Mouse (Mus musculus): Measurements from ENCODE around the gene Serp2. TPM values are rescaled to one million over a fixed set of nuclear protein-coding genes. Genes with fewer than 3 reads are reported as not detected.

Serp2 gene
- polyA plus RNA-seq, 1 experiment from 2014 or later = 12.7 TPM

DNA sequence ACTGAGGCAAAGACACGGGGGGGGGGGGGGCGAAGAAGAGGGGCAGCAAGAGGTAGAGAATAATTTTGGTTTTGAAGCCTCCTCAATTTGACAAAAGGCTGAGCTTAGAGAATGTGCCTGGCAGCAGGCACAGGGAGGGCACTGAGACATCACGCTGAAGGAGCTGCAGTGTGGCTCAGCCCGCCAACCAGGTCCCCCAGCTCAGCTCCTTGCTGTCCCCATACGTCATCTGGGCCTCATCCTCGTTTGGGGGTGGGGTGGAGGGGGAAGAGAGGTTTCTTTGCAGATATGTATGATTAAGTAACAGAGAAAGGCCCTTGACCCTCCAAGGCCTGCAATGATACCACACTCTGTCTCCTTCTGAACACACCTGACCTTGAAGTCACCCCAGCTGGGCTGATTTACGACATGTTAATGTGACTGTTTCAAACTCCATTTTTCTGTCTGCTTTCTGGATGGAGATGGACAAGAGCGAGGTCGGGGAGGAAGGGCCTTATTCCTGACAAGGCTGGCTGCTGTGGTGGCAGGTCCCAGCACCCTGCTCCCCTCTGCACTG lies 28.9 kb downstream of the Serp2 start:
- H3K4me2 ChIP-seq (replicated peaks; ENCODE audit: low read depth, low read length) = no peak overlapping the region
- H3K9ac ChIP-seq (replicated peaks; ENCODE audit: low read depth, low read length) = no peak overlapping the region
- H3K27ac ChIP-seq (ENCODE audit: low read length) = no peak overlapping the region
- H3K4me1 ChIP-seq (ENCODE audit: control insufficient read depth, insufficient read depth, low read length) = peaks cover 22% of the 10 kb centered on the region; the same call in 1 of the 2 replicates
- H3K36me3 ChIP-seq (ENCODE audit: control insufficient read depth, insufficient read depth, low read length) = no peaks in the 10 kb centered on the region
- H3K9me3 ChIP-seq (ENCODE audit: control insufficient read depth, low read depth, low read length) = no peaks in the 10 kb centered on the region
- ATAC-seq (ENCODE audit: insufficient number of reproducible peaks, insufficient read depth, low FRiP score, low read depth) = no peak
- no peaks in the 10 kb centered on the region for H3K27me3 ChIP-seq (ENCODE audit: control insufficient read depth, insufficient read depth, low read length)
- 32% methylated on average over 9 of the region's 9 CpGs for WGBS
- no peak overlapping the region for H3K4me3 ChIP-seq (ENCODE audit: low read depth, low read length)

DNA sequence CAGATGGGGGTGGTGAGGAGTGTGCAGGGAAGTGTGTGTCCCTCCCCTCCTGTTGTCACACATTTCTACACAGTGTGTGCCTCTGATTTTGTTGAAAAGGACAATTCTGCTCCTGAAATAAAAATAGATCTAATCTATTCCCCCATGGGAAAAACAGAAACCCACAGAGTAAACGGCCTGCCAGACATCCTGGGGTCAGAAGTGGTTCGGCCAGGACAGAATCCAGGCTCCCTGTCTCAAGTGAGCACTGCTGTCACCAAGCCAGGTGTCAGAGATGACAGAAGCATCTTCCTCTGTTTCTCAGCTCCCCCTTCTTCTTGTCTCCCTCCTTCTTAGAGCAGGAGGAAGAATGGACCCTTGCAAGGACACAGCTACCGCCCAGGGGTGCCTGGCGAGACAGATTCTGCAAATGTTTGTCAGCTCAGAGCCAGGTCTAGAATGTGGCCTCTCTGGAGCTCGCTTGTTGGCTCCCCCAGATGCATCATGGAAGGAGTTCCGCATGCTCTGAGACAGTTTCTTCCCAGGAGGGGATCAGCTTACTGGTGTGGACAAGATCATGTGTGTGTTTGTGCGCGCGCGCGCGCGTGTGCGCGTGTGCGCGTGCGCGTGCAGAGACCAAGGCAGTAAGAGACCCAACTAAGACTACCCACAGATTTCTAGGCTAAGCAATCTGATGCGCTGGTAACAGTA lies 29.5 kb downstream of the Serp2 start:
- Histone ChIP-seq H3K4me2 (replicated peaks; ENCODE audit: low read depth, low read length) (no peak overlapping the region), H3K4me1 (ENCODE audit: control insufficient read depth, insufficient read depth, low read length) (peaks cover 18% of the 10 kb centered on the region; the same call in 1 of the 2 replicates), H3K4me3 (ENCODE audit: low read depth, low read length) (no peak overlapping the region), H3K36me3 (ENCODE audit: control insufficient read depth, insufficient read depth, low read length) (no peaks in the 10 kb centered on the region), H3K9me3 (ENCODE audit: control insufficient read depth, low read depth, low read length) (no peaks in the 10 kb centered on the region), H3K27ac (ENCODE audit: low read length) (peak overlapping the region; percentile 44; the same call in 1 of the 2 replicates), H3K27me3 (ENCODE audit: control insufficient read depth, insufficient read depth, low read length) (no peaks in the 10 kb centered on the region), H3K9ac (replicated peaks; ENCODE audit: low read depth, low read length) (no peak overlapping the region)
- WGBS = 82% methylated on average over 20 of the region's 20 CpGs
- no peak for ATAC-seq (ENCODE audit: insufficient number of reproducible peaks, insufficient read depth, low FRiP score, low read depth)

DNA sequence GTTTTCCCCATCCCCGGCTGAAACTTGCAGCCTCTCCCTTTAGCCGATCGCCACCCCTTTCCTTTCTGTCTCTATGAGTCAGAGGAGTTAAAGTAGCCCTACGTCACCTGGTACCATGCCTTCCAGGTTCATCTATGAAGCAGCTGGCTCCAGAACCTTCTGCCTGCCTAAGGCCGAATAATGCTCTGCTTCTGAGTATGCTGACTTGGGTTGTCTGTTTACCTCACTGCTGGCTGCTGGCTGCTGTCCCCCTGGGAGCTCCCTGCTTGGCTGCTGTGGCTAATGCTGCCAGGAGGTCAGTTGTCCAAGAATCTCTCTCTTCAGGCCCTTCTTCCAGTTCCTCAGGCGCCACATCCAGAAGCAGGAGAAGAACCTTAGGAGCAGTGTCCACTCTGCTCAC lies 30.2 kb downstream of the Serp2 start:
- Histone ChIP-seq H3K9ac (replicated peaks; ENCODE audit: low read depth, low read length) (no peak overlapping the region), H3K27me3 (ENCODE audit: control insufficient read depth, insufficient read depth, low read length) (no peaks in the 10 kb centered on the region), H3K27ac (ENCODE audit: low read length) (peak overlapping the region; percentile 44; the same call in 1 of the 2 replicates), H3K36me3 (ENCODE audit: control insufficient read depth, insufficient read depth, low read length) (no peaks in the 10 kb centered on the region), H3K4me3 (ENCODE audit: low read depth, low read length) (no peak overlapping the region), H3K9me3 (ENCODE audit: control insufficient read depth, low read depth, low read length) (no peaks in the 10 kb centered on the region), H3K4me1 (ENCODE audit: control insufficient read depth, insufficient read depth, low read length) (peaks cover 18% of the 10 kb centered on the region; the same call in 1 of the 2 replicates), H3K4me2 (replicated peaks; ENCODE audit: low read depth, low read length) (no peak overlapping the region)
- WGBS = 68% methylated on average over 6 of the region's 6 CpGs
- no peak for ATAC-seq (ENCODE audit: insufficient number of reproducible peaks, insufficient read depth, low FRiP score, low read depth)

DNA sequence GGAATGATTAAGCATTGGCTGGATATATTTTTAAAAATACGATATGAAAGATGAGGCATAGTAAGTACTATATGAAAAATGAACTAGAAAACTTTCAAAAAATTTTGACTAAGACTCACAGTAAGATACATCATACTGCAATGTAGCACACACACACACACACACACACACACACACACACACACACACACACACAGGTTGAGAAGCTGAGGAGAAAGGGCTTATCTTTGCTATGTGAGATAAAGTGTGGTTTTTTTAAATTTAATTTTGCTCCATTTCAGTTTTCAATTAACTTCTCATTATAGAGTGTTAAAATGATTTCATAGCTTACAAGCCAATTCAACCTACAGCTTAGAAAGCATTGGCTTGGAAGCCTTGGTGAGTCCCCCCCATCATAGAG lies 33.3 kb downstream of the Serp2 start:
- WGBS = 80% methylated on average over 1 of the region's 1 CpGs

DNA sequence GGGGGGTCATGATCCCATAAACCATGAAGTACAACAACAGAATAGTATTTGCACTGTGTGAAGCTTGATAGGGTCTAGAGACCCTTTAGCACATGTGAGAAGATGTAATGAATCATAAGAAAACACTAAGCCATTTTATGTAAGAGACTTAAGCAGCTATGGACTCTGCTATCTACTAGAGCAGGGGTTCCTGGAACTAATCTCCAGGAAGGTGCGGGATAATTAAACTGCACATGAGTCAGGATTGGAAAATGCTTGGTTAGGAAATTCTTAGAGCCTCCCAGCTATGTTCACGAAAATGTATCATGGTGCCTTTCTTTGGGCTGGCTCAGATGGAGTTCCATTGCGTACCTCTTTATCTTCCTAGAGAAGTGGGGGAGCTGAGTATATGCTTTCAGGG lies 35.4 kb downstream of the Serp2 start:
- H3K9ac ChIP-seq (replicated peaks; ENCODE audit: low read depth, low read length) = no peak overlapping the region
- no peaks in the 10 kb centered on the region for H3K36me3 ChIP-seq (ENCODE audit: control insufficient read depth, insufficient read depth, low read length)
- H3K27ac ChIP-seq (ENCODE audit: low read length) = no peak overlapping the region
- H3K27me3 ChIP-seq (ENCODE audit: control insufficient read depth, insufficient read depth, low read length) = no peaks in the 10 kb centered on the region
- ATAC-seq (ENCODE audit: insufficient number of reproducible peaks, insufficient read depth, low FRiP score, low read depth) = no peak
- no peak overlapping the region for H3K4me2 ChIP-seq (replicated peaks; ENCODE audit: low read depth, low read length)
- H3K4me1 ChIP-seq (ENCODE audit: control insufficient read depth, insufficient read depth, low read length) = 0 out of 2 replicates have a peak, but pooled peaks cover 6% of the 10 kb centered on the region
- H3K9me3 ChIP-seq (ENCODE audit: control insufficient read depth, low read depth, low read length) = no peaks in the 10 kb centered on the region
- whole genome bisulfite sequencing = 93% methylated on average over 3 of the region's 3 CpGs
- no peak overlapping the region for H3K4me3 ChIP-seq (ENCODE audit: low read depth, low read length)

More for the DNA sequence above, 33.3 kb downstream of the Serp2 start:
- H3K9me3 ChIP-seq (ENCODE audit: control insufficient read depth, low read depth, low read length) = no peaks in the 10 kb centered on the region
- no peak overlapping the region for H3K9ac ChIP-seq (replicated peaks; ENCODE audit: low read depth, low read length)
- no peak overlapping the region for H3K4me2 ChIP-seq (replicated peaks; ENCODE audit: low read depth, low read length)
- no peak for ATAC-seq (ENCODE audit: insufficient number of reproducible peaks, insufficient read depth, low FRiP score, low read depth)
- no peak overlapping the region for H3K4me3 ChIP-seq (ENCODE audit: low read depth, low read length)
- peaks cover 18% of the 10 kb centered on the region; the same call in 1 of the 2 replicates for H3K4me1 ChIP-seq (ENCODE audit: control insufficient read depth, insufficient read depth, low read length)
- no peaks in the 10 kb centered on the region for H3K36me3 ChIP-seq (ENCODE audit: control insufficient read depth, insufficient read depth, low read length)
- H3K27me3 ChIP-seq (ENCODE audit: control insufficient read depth, insufficient read depth, low read length) = no peaks in the 10 kb centered on the region
- H3K27ac ChIP-seq (ENCODE audit: low read length) = no peak overlapping the region

GRCm38 (mm10) chr14:76520606-76521005 lies 36.1 kb downstream of the Serp2 start:
- H3K9me3 ChIP-seq (ENCODE audit: control insufficient read depth, low read depth, low read length) = no peaks in the 10 kb centered on the region
- H3K4me1 ChIP-seq (ENCODE audit: control insufficient read depth, insufficient read depth, low read length) = 0 out of 2 replicates have a peak, but pooled peaks cover 6% of the 10 kb centered on the region
- WGBS = 29% methylated on average over 4 of the region's 4 CpGs
- ATAC-seq (ENCODE audit: insufficient number of reproducible peaks, insufficient read depth, low FRiP score, low read depth) = 0 out of 2 replicates have a peak, but pooled peaks have one; percentile 46
- no peak overlapping the region for H3K9ac ChIP-seq (replicated peaks; ENCODE audit: low read depth, low read length)
- no peak overlapping the region for H3K4me2 ChIP-seq (replicated peaks; ENCODE audit: low read depth, low read length)
- H3K27me3 ChIP-seq (ENCODE audit: control insufficient read depth, insufficient read depth, low read length) = no peaks in the 10 kb centered on the region
- H3K4me3 ChIP-seq (ENCODE audit: low read depth, low read length) = no peak overlapping the region
- no peaks in the 10 kb centered on the region for H3K36me3 ChIP-seq (ENCODE audit: control insufficient read depth, insufficient read depth, low read length)
- H3K27ac ChIP-seq (ENCODE audit: low read length) = no peak overlapping the region

DNA sequence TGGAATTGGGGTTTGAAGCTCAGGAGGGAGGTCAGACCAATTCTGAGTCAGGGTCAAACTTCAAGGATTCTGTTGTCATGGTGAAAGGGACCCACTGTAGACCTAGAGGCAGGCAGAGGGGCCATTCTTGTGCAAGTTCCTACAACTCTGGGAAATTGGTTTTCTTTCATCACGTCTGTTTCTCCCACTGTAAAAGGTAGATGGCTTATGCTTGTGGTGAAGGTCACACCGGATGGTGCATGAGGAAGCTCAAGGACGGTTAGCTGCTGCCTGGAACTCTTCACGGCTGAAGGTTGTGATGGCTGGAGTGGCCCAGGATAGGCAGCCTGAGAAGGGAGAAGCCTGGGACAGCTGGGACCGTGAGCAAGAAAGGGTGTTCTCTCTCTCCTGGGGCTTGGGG lies 38.5 kb downstream of the Serp2 start:
- Histone ChIP-seq H3K36me3 (ENCODE audit: control insufficient read depth, insufficient read depth, low read length) (no peaks in the 10 kb centered on the region), H3K4me3 (ENCODE audit: low read depth, low read length) (no peak overlapping the region), H3K9ac (replicated peaks; ENCODE audit: low read depth, low read length) (no peak overlapping the region), H3K9me3 (ENCODE audit: control insufficient read depth, low read depth, low read length) (no peaks in the 10 kb centered on the region), H3K4me2 (replicated peaks; ENCODE audit: low read depth, low read length) (no peak overlapping the region), H3K27ac (ENCODE audit: low read length) (no peak overlapping the region), H3K4me1 (ENCODE audit: control insufficient read depth, insufficient read depth, low read length) (peaks cover 14% of the 10 kb centered on the region), H3K27me3 (ENCODE audit: control insufficient read depth, insufficient read depth, low read length) (no peaks in the 10 kb centered on the region)
- 88% methylated on average over 5 of the region's 5 CpGs for WGBS
- no peak for ATAC-seq (ENCODE audit: insufficient number of reproducible peaks, insufficient read depth, low FRiP score, low read depth)

GRCm38 (mm10) chr14:76515620-76516019 lies 41.1 kb downstream of the Serp2 start:
- Histone ChIP-seq H3K9me3 (ENCODE audit: control insufficient read depth, low read depth, low read length) (no peaks in the 10 kb centered on the region), H3K4me1 (ENCODE audit: control insufficient read depth, insufficient read depth, low read length) (peaks cover 14% of the 10 kb centered on the region), H3K4me2 (replicated peaks; ENCODE audit: low read depth, low read length) (no peak overlapping the region), H3K27ac (ENCODE audit: low read length) (no peak overlapping the region), H3K9ac (replicated peaks; ENCODE audit: low read depth, low read length) (no peak overlapping the region), H3K27me3 (ENCODE audit: control insufficient read depth, insufficient read depth, low read length) (no peaks in the 10 kb centered on the region), H3K36me3 (ENCODE audit: control insufficient read depth, insufficient read depth, low read length) (no peaks in the 10 kb centered on the region), H3K4me3 (ENCODE audit: low read depth, low read length) (no peak overlapping the region)
- WGBS = 75% methylated on average over 7 of the region's 7 CpGs
- ATAC-seq (ENCODE audit: insufficient number of reproducible peaks, insufficient read depth, low FRiP score, low read depth) = no peak

All from stomach, embryonic 14.5 days (tissue).